Mouse (Mus musculus) ES-E14 (cell line): ENCODE data around the gene Chn1.

Source experiments
- CHD2 ChIP-seq: IDR thresholded peaks from 2 replicates; pipeline ENCODE4 v1.6.1; 2014; ENCODE audit warnings: mild to moderate bottlenecking, low read depth, low read length, inconsistent platforms
- MAFK ChIP-seq: IDR thresholded peaks from 2 replicates; pipeline ENCODE4 v1.6.1; 2014; ENCODE audit warnings: mild to moderate bottlenecking, low read depth, low read length, inconsistent platforms; ENCODE audit not compliant: insufficient read depth
- ZNF384 ChIP-seq: IDR thresholded peaks from 2 replicates; pipeline ENCODE4 v1.6.1; 2012; ENCODE audit warnings: low read depth, low read length, inconsistent platforms

- TF ChIP-seq MAFK (0 out of 2 replicates have a peak, but pooled peaks have one; percentile 27), CHD2 (no peak), ZNF384 (no peak)
Observed at GRCm38 (mm10) chr2:73566989-73567605, 208.0 kb downstream of the Chn1 start.
